8 mouse cellular contexts compared by ENCODE assay signal in the genomic region with DNA sequence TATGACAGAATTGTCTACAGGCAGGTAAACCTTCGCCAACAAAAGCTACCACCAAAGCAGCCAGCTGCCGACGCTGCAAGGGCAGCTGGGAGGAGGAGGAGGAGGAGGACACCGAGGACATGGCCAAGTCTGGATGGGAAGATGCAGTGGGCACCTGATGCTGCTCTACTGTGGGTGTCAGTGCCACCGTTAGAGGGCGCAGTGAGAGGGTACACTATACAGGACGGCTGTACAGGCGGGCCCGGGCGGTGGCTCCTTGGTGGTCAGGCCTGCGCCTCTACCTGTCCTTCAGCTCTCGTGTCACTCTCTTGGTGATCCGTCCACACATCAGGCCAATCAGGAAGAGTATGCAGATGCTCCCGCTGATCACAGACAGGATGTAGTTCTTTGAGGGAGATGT.
DNase-seq lines count a peak whose midpoint lies in the region; ATAC-seq and TF ChIP-seq lines count a peak whose summit lies in the region.

No protein-coding gene starts in this region.

- no peaks in the 10 kb centered on the region for H3K27me3 ChIP-seq in forebrain, embryonic 10.5 days (ENCODE audit: poor library complexity, severe bottlenecking)
- no peaks in the 10 kb centered on the region for H3K27me3 ChIP-seq in forebrain, embryonic 15.5 days
- no peaks in the 10 kb centered on the region for H3K27me3 ChIP-seq in embryonic facial prominence, embryonic 14.5 days (replicated peaks; ENCODE audit: control insufficient read depth, insufficient read depth, low read length)
- H3K27me3 ChIP-seq in spleen, adult 2 months (ENCODE audit: control insufficient read depth, insufficient read depth, low read length): no peaks in the 10 kb centered on the region

- intact Hi-C loops in heart, postnatal 14 days (cut with DNase I): no loop called here

- H3K9me3 ChIP-seq in forebrain, embryonic 10.5 days: no peaks in the 10 kb centered on the region
- no peaks in the 10 kb centered on the region for H3K9me3 ChIP-seq in forebrain, embryonic 15.5 days
- no peaks in the 10 kb centered on the region for H3K9me3 ChIP-seq in embryonic facial prominence, embryonic 14.5 days (ENCODE audit: control insufficient read depth, low read length)

- H3K4me3 ChIP-seq in forebrain, embryonic 10.5 days: no peak overlapping the region
- H3K4me3 ChIP-seq in forebrain, embryonic 15.5 days: no peak overlapping the region
- no peak overlapping the region for H3K4me3 ChIP-seq in embryonic facial prominence, embryonic 14.5 days (ENCODE audit: low read depth, low read length)
- no peak overlapping the region for H3K4me3 ChIP-seq in spleen, adult 2 months (ENCODE audit: extremely low read depth, insufficient read depth, insufficient read length)

- H3K36me3 ChIP-seq in forebrain, embryonic 10.5 days (replicated peaks): peaks cover 98% of the 10 kb centered on the region
- peaks cover 79% of the 10 kb centered on the region for H3K36me3 ChIP-seq in forebrain, embryonic 15.5 days
- H3K36me3 ChIP-seq in embryonic facial prominence, embryonic 14.5 days (ENCODE audit: control insufficient read depth, insufficient read depth, low read length): peaks cover 85% of the 10 kb centered on the region
- H3K36me3 ChIP-seq in spleen, adult 2 months (ENCODE audit: control insufficient read depth, insufficient read depth, low read length): peaks cover 41% of the 10 kb centered on the region

- TF ChIP-seq CTCF in spleen, adult 2 months (IDR thresholded peaks at IDR 0.05; ENCODE audit: extremely low read depth, insufficient read depth, insufficient read length, insufficient replicate concordance): 0 out of 2 replicates have a peak, but pooled peaks have one; percentile 45

- DNase-seq in forebrain, embryonic 10.5 days (ENCODE audit: extremely low spot score, low spot score): peak; percentile 50
- peak; percentile 71 to 78 for DNase-seq in adrenal gland, postnatal 36 days
- peak; percentile 23 for DNase-seq in embryonic facial prominence, embryonic 14.5 days (ENCODE audit: low spot score)
- DNase-seq in heart, postnatal 14 days: peak; percentile 48 to 65
- peak; percentile 25 to 29 for DNase-seq in layer of hippocampus, postnatal 36 days
- DNase-seq in lung, postnatal 4 days: peak; percentile 53 to 57
- peak in 1 of 2 experiments; percentile 35 for DNase-seq in spleen, adult 2 months (ENCODE audit: low read depth in 1 of 2, low spot score in 2 of 2)

- ATAC-seq in forebrain, embryonic 15.5 days (replicated peaks): no peak
- peak; percentile 65 for ATAC-seq in embryonic facial prominence, embryonic 14.5 days (ENCODE audit: low read depth)

- no peaks in the 10 kb centered on the region for H3K4me1 ChIP-seq in forebrain, embryonic 10.5 days
- no peaks in the 10 kb centered on the region for H3K4me1 ChIP-seq in forebrain, embryonic 15.5 days
- no peaks in the 10 kb centered on the region for H3K4me1 ChIP-seq in embryonic facial prominence, embryonic 14.5 days (ENCODE audit: control insufficient read depth, insufficient read depth, low read length)
- no peaks in the 10 kb centered on the region for H3K4me1 ChIP-seq in spleen, adult 2 months (ENCODE audit: control insufficient read depth, insufficient read depth, insufficient read length)

- no peak overlapping the region for H3K27ac ChIP-seq in forebrain, embryonic 10.5 days
- no peak overlapping the region for H3K27ac ChIP-seq in forebrain, embryonic 15.5 days (replicated peaks)
- no peak overlapping the region for H3K27ac ChIP-seq in embryonic facial prominence, embryonic 14.5 days (replicated peaks; ENCODE audit: low read depth, low read length)
- H3K27ac ChIP-seq in spleen, adult 2 months (ENCODE audit: insufficient read depth, low read length): no peak overlapping the region

- WGBS in forebrain, embryonic 10.5 days: 48% methylated on average over 14 of the region's 14 CpGs
- WGBS in forebrain, embryonic 15.5 days: 51% methylated on average over 14 of the region's 14 CpGs
- WGBS in embryonic facial prominence, embryonic 14.5 days: 66% methylated on average over 11 of the region's 14 CpGs
- WGBS in spleen, adult 2 months: 68% methylated on average over 14 of the region's 14 CpGs

- H3K9ac ChIP-seq in forebrain, embryonic 15.5 days (replicated peaks): no peak overlapping the region
- H3K9ac ChIP-seq in embryonic facial prominence, embryonic 14.5 days (ENCODE audit: low read depth, low read length): no peak overlapping the region

- TF ChIP-seq POLR2A in spleen, adult 2 months (IDR thresholded peaks at IDR 0.05; ENCODE audit: low read depth, low read length): no peak

- no peak overlapping the region for H3K4me2 ChIP-seq in forebrain, embryonic 15.5 days (replicated peaks)
- H3K4me2 ChIP-seq in embryonic facial prominence, embryonic 14.5 days (ENCODE audit: low read depth, low read length): no peak overlapping the region
